ENCODE assay signal across 8 mouse cellular contexts in the genomic region with DNA sequence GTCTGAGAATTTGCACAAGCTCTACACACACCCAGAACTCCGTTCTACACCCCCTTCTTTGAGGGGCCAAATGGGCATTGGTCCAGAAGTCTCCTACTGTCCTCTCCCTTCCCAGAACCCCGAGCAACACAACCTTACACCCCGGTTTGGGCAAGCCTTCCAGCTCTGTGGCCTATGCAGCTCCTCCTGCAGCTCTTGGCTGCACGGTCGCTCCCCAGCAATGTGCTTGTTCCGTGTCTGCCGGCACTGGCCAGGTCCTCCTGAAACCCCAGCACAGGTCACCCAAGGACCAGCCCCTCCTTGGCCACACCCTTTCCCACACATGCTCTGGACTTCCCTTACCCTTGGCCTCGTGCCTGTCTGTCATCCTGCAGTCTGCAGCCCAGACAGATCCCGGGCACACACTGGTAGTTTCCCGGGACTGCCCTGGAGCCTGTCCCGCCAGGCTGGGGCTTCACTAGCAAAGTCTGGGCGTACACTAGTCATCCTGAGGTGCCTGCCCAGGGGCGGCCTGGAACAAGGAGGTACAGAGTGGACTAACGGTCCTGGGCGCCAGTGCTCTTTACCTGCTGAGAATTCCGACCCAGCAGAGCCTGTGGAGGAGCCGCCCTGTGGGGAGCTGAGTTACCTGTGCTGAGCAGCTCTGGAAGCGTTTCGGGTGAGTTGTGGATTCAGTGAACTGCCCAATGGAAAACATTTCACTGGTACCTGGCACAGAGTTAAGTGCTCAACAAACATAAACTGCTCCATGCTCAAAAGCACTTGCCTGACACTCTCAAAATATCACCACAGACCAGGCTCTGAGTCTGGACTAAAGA. TPM values are rescaled to one million over a fixed set of nuclear protein-coding genes. Genes with fewer than 3 reads are reported as not detected.
A peak's percentile ranks its signal among the peaks of the same experiment; 100 is the strongest.
DNase-seq lines count a peak whose midpoint lies in the region; ATAC-seq and TF ChIP-seq lines count a peak whose summit lies in the region.

No protein-coding gene starts in this region.

- H3K4me3 ChIP-seq in midbrain, embryonic 12.5 days, result no peak overlapping the region
- H3K4me3 ChIP-seq in midbrain, embryonic 16.5 days (ENCODE audit: low read depth, low read length), result no peak overlapping the region
- no peak overlapping the region for H3K4me3 ChIP-seq in embryonic facial prominence, embryonic 15.5 days (replicated peaks)
- no peak overlapping the region for H3K4me3 ChIP-seq in heart, postnatal 0 days (ENCODE audit: low read depth, low read length)
- no peak overlapping the region for H3K4me3 ChIP-seq in limb, embryonic 13.5 days
- no peak overlapping the region for H3K4me3 ChIP-seq in stomach, embryonic 15.5 days (replicated peaks)

- H3K36me3 ChIP-seq in midbrain, embryonic 12.5 days, result peaks cover 58% of the 10 kb centered on the region
- no peaks in the 10 kb centered on the region for H3K36me3 ChIP-seq in midbrain, embryonic 16.5 days (ENCODE audit: control insufficient read depth, insufficient read depth, low read length)
- H3K36me3 ChIP-seq in embryonic facial prominence, embryonic 15.5 days, result peaks cover 11% of the 10 kb centered on the region; the same call in 1 of the 2 replicates
- H3K36me3 ChIP-seq in heart, postnatal 0 days (replicated peaks; ENCODE audit: control insufficient read depth, insufficient read depth, low read length), result 0 out of 2 replicates have a peak, but pooled peaks cover 3% of the 10 kb centered on the region
- H3K36me3 ChIP-seq in limb, embryonic 13.5 days, result peaks cover 53% of the 10 kb centered on the region
- H3K36me3 ChIP-seq in stomach, embryonic 15.5 days, result peaks cover 6% of the 10 kb centered on the region; the same call in 1 of the 2 replicates

- H3K9me3 ChIP-seq in midbrain, embryonic 12.5 days, result no peaks in the 10 kb centered on the region
- no peaks in the 10 kb centered on the region for H3K9me3 ChIP-seq in midbrain, embryonic 16.5 days (replicated peaks; ENCODE audit: control insufficient read depth, low read length, poor library complexity, severe bottlenecking)
- H3K9me3 ChIP-seq in embryonic facial prominence, embryonic 15.5 days (replicated peaks), result no peaks in the 10 kb centered on the region
- no peaks in the 10 kb centered on the region for H3K9me3 ChIP-seq in heart, postnatal 0 days (replicated peaks; ENCODE audit: control insufficient read depth, low read length)
- no peaks in the 10 kb centered on the region for H3K9me3 ChIP-seq in limb, embryonic 13.5 days
- H3K9me3 ChIP-seq in stomach, embryonic 15.5 days, result no peaks in the 10 kb centered on the region

- 0 out of 2 replicates have a peak overlapping the region, but pooled peaks have one; percentile 0 for H3K27ac ChIP-seq in midbrain, embryonic 12.5 days (replicated peaks)
- no peak overlapping the region for H3K27ac ChIP-seq in midbrain, embryonic 16.5 days (ENCODE audit: low read length)
- peak overlapping the region; percentile 87 for H3K27ac ChIP-seq in embryonic facial prominence, embryonic 15.5 days (replicated peaks)
- peak overlapping the region; percentile 47 for H3K27ac ChIP-seq in heart, postnatal 0 days (ENCODE audit: low read depth)
- peak overlapping the region; percentile 84 for H3K27ac ChIP-seq in limb, embryonic 13.5 days
- peak overlapping the region; percentile 88 for H3K27ac ChIP-seq in stomach, embryonic 15.5 days

- peak; percentile 49 for DNase-seq in heart, postnatal 0 days (ENCODE audit: low spot score)
- no peak for DNase-seq in layer of hippocampus, adult 8-10 months (ENCODE audit: low spot score in 2 of 2)

- no peak for ATAC-seq in midbrain, embryonic 12.5 days (ENCODE audit: low FRiP score, low read depth)
- ATAC-seq in midbrain, embryonic 16.5 days, result no peak
- no peak for ATAC-seq in embryonic facial prominence, embryonic 15.5 days (ENCODE audit: insufficient number of reproducible peaks, low FRiP score, low TSS enrichment, low read depth)
- ATAC-seq in heart, postnatal 0 days (ENCODE audit: insufficient read depth, low read depth), result peak; percentile 62
- ATAC-seq in limb, embryonic 13.5 days (ENCODE audit: low FRiP score, low read depth), result no peak
- peak; percentile 51 for ATAC-seq in stomach, embryonic 15.5 days (ENCODE audit: insufficient read depth, low FRiP score, low read depth)
- ATAC-seq in megakaryocyte-erythroid progenitor cell, adult 5-6 weeks (replicated peaks; ENCODE audit: low FRiP score, low TSS enrichment, poor library complexity, severe bottlenecking), result no peak

- peaks cover 42% of the 10 kb centered on the region for H3K4me1 ChIP-seq in midbrain, embryonic 12.5 days
- peaks cover 36% of the 10 kb centered on the region for H3K4me1 ChIP-seq in midbrain, embryonic 16.5 days (ENCODE audit: control insufficient read depth, insufficient read depth, low read length)
- H3K4me1 ChIP-seq in embryonic facial prominence, embryonic 15.5 days, result peaks cover 93% of the 10 kb centered on the region
- peaks cover 91% of the 10 kb centered on the region for H3K4me1 ChIP-seq in heart, postnatal 0 days (ENCODE audit: control insufficient read depth, insufficient read depth)
- peaks cover 98% of the 10 kb centered on the region for H3K4me1 ChIP-seq in limb, embryonic 13.5 days
- peaks cover 86% of the 10 kb centered on the region for H3K4me1 ChIP-seq in stomach, embryonic 15.5 days

- no peaks in the 10 kb centered on the region for H3K27me3 ChIP-seq in midbrain, embryonic 12.5 days
- H3K27me3 ChIP-seq in midbrain, embryonic 16.5 days (ENCODE audit: control insufficient read depth, insufficient read depth, low read depth, low read length), result no peaks in the 10 kb centered on the region
- no peaks in the 10 kb centered on the region for H3K27me3 ChIP-seq in embryonic facial prominence, embryonic 15.5 days
- no peaks in the 10 kb centered on the region for H3K27me3 ChIP-seq in heart, postnatal 0 days (ENCODE audit: control insufficient read depth, insufficient read depth, low read length)
- H3K27me3 ChIP-seq in limb, embryonic 13.5 days, result no peaks in the 10 kb centered on the region
- H3K27me3 ChIP-seq in stomach, embryonic 15.5 days (replicated peaks), result no peaks in the 10 kb centered on the region

- TF ChIP-seq EP300 in heart, postnatal 0 days (IDR thresholded peaks at IDR 0.05; ENCODE audit: low read depth), result 0 out of 2 replicates have a peak, but pooled peaks have one; percentile 44

- 79% methylated on average over 19 of the region's 19 CpGs for WGBS in midbrain, embryonic 12.5 days
- 66% methylated on average over 19 of the region's 19 CpGs for WGBS in midbrain, embryonic 16.5 days
- 57% methylated on average over 19 of the region's 19 CpGs for WGBS in embryonic facial prominence, embryonic 15.5 days
- WGBS in heart, postnatal 0 days, result 42% methylated on average over 19 of the region's 19 CpGs
- 44% methylated on average over 19 of the region's 19 CpGs for WGBS in limb, embryonic 13.5 days
- 38% methylated on average over 19 of the region's 19 CpGs for WGBS in stomach, embryonic 15.5 days

- H3K9ac ChIP-seq in midbrain, embryonic 12.5 days (replicated peaks), result no peak overlapping the region
- H3K9ac ChIP-seq in midbrain, embryonic 16.5 days (ENCODE audit: low read depth, low read length), result no peak overlapping the region
- H3K9ac ChIP-seq in embryonic facial prominence, embryonic 15.5 days, result no peak overlapping the region
- H3K9ac ChIP-seq in heart, postnatal 0 days (replicated peaks; ENCODE audit: low read depth, low read length), result 0 out of 2 replicates have a peak overlapping the region, but pooled peaks have one; percentile 17
- H3K9ac ChIP-seq in limb, embryonic 13.5 days, result peak overlapping the region; percentile 54; the same call in 1 of the 2 replicates
- no peak overlapping the region for H3K9ac ChIP-seq in stomach, embryonic 15.5 days

- TF ChIP-seq CTCF in heart, postnatal 0 days (IDR thresholded peaks at IDR 0.05; ENCODE audit: low read depth), result no peak

- H3K4me2 ChIP-seq in midbrain, embryonic 12.5 days (replicated peaks), result no peak overlapping the region
- no peak overlapping the region for H3K4me2 ChIP-seq in midbrain, embryonic 16.5 days (ENCODE audit: low read length)
- H3K4me2 ChIP-seq in embryonic facial prominence, embryonic 15.5 days (replicated peaks), result peak overlapping the region; percentile 30; the same call in 1 of the 2 replicates
- no peak overlapping the region for H3K4me2 ChIP-seq in heart, postnatal 0 days (ENCODE audit: low read depth, low read length)
- peak overlapping the region; percentile 38 for H3K4me2 ChIP-seq in limb, embryonic 13.5 days (replicated peaks)
- H3K4me2 ChIP-seq in stomach, embryonic 15.5 days, result peak overlapping the region; percentile 1; the same call in 1 of the 2 replicates

RNA-seq across cellular contexts. Expression of a gene that starts 22.5 kb away (rescaled TPM):
- 584 TPM in 2 replicates for polyA plus RNA-seq in midbrain, embryonic 12.5 days (2016; fragmentation: Nextera tagmentation; extraction: Ambion mirVana)
- 243 and 285 TPM in 2 replicates for polyA plus RNA-seq in midbrain, embryonic 16.5 days (2015; fragmentation: Nextera tagmentation; extraction: Ambion mirVana)
- polyA plus RNA-seq in embryonic facial prominence, embryonic 15.5 days (2015; fragmentation: Nextera tagmentation; extraction: Ambion mirVana), result 275 and 292 TPM in 2 replicates
- 45.0 and 93.1 TPM in 2 replicates for total RNA-seq in heart, postnatal 0 days (2014; rRNA removed; ENCODE audit: low replicate concordance)
- 61.7 and 62.0 TPM in 2 replicates for polyA plus RNA-seq in heart, postnatal 0 days (2015; fragmentation: Nextera tagmentation; extraction: Ambion mirVana)
- polyA plus RNA-seq in limb, embryonic 13.5 days (2015; fragmentation: Nextera tagmentation; extraction: Ambion mirVana), result 422 and 433 TPM in 2 replicates
- 311 and 348 TPM in 2 replicates for polyA plus RNA-seq in stomach, embryonic 15.5 days (2015; fragmentation: Nextera tagmentation; extraction: Ambion mirVana)
- total RNA-seq in megakaryocyte-erythroid progenitor cell, adult 5-6 weeks (2014; fragmentation: Nextera tagmentation), result 188 and 192 TPM in 2 replicates
- total RNA-seq in megakaryocyte-erythroid progenitor cell, adult 5-6 weeks (2017), result 316 and 323 TPM in 2 replicates
- total RNA-seq in layer of hippocampus, adult 8-10 months (2022), result 100 to 1,000 TPM; 118 to 123 (median 120) TPM

Comparison
In these comparisons a context has a peak if more than half of its experiments do, and no peak if none do; other contexts are left out.
1. ATAC-seq: peak in heart, postnatal 0 days (single experiment) and stomach, embryonic 15.5 days (single experiment); none in midbrain, embryonic 12.5 days (single experiment), midbrain, embryonic 16.5 days (single experiment), embryonic facial prominence, embryonic 15.5 days (single experiment), limb, embryonic 13.5 days (single experiment) and megakaryocyte-erythroid progenitor cell, adult 5-6 weeks (single experiment).
2. H3K4me2 ChIP-seq: peak in embryonic facial prominence, embryonic 15.5 days (single experiment), limb, embryonic 13.5 days (single experiment) and stomach, embryonic 15.5 days (single experiment); none in midbrain, embryonic 12.5 days (single experiment), midbrain, embryonic 16.5 days (single experiment) and heart, postnatal 0 days (single experiment).
3. H3K9ac ChIP-seq: peak in heart, postnatal 0 days (single experiment) and limb, embryonic 13.5 days (single experiment); none in midbrain, embryonic 12.5 days (single experiment), midbrain, embryonic 16.5 days (single experiment), embryonic facial prominence, embryonic 15.5 days (single experiment) and stomach, embryonic 15.5 days (single experiment).